Mouse (Mus musculus) heart, postnatal 0 days (tissue): Measurements from ENCODE around the gene Maats1. TPM values are rescaled to one million over a fixed set of nuclear protein-coding genes. Genes with fewer than 3 reads are reported as not detected.

ENCODE experiments used
- ATAC-seq: fragments of 200-750 bp; cut with Nextera tagmentation; 2 replicates; pipeline ENCODE4 v1.8.0; 2017; ENCODE audit warnings: low read depth, moderate number of reproducible peaks, moderate library complexity; ENCODE audit not compliant: insufficient read depth
- DNase-seq: peaks from one replicate; pipeline ENCODE4 v3.0.0-alpha.2; 2016; ENCODE audit warnings: low spot score
- H3K27ac ChIP-seq: fragments of 300-500 bp; sonication (generic); 2 replicates; pipeline ENCODE4 v1.5.1; 2014; ENCODE audit warnings: low read depth, mild to moderate bottlenecking
- H3K27me3 ChIP-seq: fragments of 300-500 bp; sonication (generic); 2 replicates; pipeline ENCODE4 v1.6.1; 2014; ENCODE audit warnings: low read length, mixed read lengths; ENCODE audit not compliant: control insufficient read depth, insufficient read depth
- H3K36me3 ChIP-seq: fragments of 300-500 bp; sonication (generic); replicated peaks from 2 replicates; pipeline ENCODE4 v1.6.1; 2014; ENCODE audit warnings: low read length, mixed read lengths; ENCODE audit not compliant: control insufficient read depth, insufficient read depth
- H3K4me1 ChIP-seq: fragments of 300-500 bp; sonication (generic); 2 replicates; pipeline ENCODE4 v1.6.1; 2014; ENCODE audit warnings: antibody characterized with exemption; ENCODE audit not compliant: control insufficient read depth, insufficient read depth
- H3K4me2 ChIP-seq: fragments of 300-500 bp; sonication (generic); 2 replicates; pipeline ENCODE4 v1.6.1; 2014; ENCODE audit warnings: low read depth, mild to moderate bottlenecking, low read length, moderate library complexity
- H3K4me3 ChIP-seq: fragments of 300-500 bp; sonication (generic); 2 replicates; pipeline ENCODE4 v1.5.1; 2014; ENCODE audit warnings: low read depth, low read length
- H3K9ac ChIP-seq: fragments of 300-500 bp; sonication (generic); replicated peaks from 2 replicates; pipeline ENCODE4 v1.6.1; 2014; ENCODE audit warnings: low read depth, low read length, mixed read lengths
- H3K9me3 ChIP-seq: fragments of 300-500 bp; sonication (generic); replicated peaks from 2 replicates; pipeline ENCODE4 v1.6.1; 2016; ENCODE audit warnings: low read length; ENCODE audit not compliant: control insufficient read depth
- CTCF ChIP-seq: IDR thresholded peaks from 2 replicates; pipeline ENCODE4 v1.5.1; 2016; ENCODE audit warnings: antibody characterized with exemption, control low read depth, low read depth
- EP300 ChIP-seq: IDR thresholded peaks from 2 replicates; pipeline ENCODE4 v1.6.1; 2016; ENCODE audit warnings: antibody characterized with exemption, low read depth
- WGBS: fragments of 180-500 bp; shearing (Covaris S2); extraction: QIAGEN DNeasy Blood & Tissue Kit; methylation state at CpG from one replicate; pipeline ENCODE4 v1.1.7; 2014; 5-methylcytosine and 5-hydroxymethylcytosine counted together
- polyA plus RNA-seq: library from polyadenylated mRNA; unstranded; fragments of >200 nt; fragmentation: Nextera tagmentation; extraction: Ambion mirVana; gene quantifications from 2 replicates; pipeline ENCODE4 v1.2.1, GENCODE M21; 2015
- total RNA-seq: library from RNA; depleted of rRNA; stranded (reverse); fragments of >200 nt; gene quantifications from 2 replicates; pipeline ENCODE4 v1.2.3, GENCODE M21; 2014; ENCODE audit warnings: low replicate concordance

Gene Maats1
- total and polyA plus RNA-seq, 2 experiments from 2014 or later = 0.15 TPM; not detected in 1

DNA sequence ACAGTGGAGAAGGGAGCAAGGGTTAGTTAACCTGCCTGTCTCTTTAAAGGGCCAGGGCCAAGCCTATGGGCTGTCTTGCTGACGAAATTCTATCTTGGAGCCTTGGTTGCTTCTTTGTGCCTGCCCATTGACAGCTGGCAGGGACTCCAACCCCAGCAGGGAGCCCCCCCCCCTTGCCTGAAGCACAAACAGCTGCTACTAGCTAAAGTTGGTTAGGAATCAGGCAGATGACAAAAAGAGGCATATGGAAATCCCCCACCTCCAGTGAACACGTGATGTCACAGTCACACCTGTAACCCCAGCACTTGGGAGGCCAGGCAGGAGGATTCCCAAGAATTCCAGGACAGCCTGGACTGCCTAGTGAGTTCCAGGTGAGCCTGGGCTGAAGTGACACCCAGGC, 18.4 kb upstream of the Maats1 start:
- Histone ChIP-seq H3K27ac (peak overlapping the region; percentile 99), H3K4me1 (peaks cover 25% of the 10 kb centered on the region), H3K27me3 (no peaks in the 10 kb centered on the region), H3K4me2 (0 out of 2 replicates have a peak overlapping the region, but pooled peaks have one; percentile 9), H3K9ac (peak overlapping the region; percentile 9; the same call in 1 of the 2 replicates), H3K36me3 (peaks cover 6% of the 10 kb centered on the region), H3K4me3 (no peak overlapping the region), H3K9me3 (no peaks in the 10 kb centered on the region)
- DNase-seq = no peak
- TF ChIP-seq EP300 (no peak), CTCF (no peak)
- WGBS = 14% methylated on average over 2 of the region's 2 CpGs
- ATAC-seq = no peak

DNA sequence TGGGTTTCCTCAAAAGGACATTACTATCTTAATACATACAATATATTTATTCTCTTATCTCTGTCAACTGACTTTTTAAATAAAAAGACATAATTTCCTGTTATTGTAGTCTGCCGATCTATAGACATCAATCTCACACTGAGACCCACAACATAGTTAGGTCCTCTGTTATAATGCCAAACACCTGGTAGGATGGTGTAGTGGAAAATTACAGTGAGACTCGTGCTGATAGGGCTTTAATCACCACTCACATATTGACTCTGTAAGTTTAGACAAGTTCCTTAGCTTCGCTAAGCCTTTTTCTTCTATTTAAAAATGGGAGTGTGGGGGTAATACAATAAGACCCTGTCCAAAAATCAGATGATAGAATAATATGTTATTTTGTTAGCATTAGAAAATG, 17.9 kb upstream of the Maats1 start:
- ATAC-seq = no peak
- Histone ChIP-seq H3K27me3 (no peaks in the 10 kb centered on the region), H3K9ac (peak overlapping the region; percentile 9; the same call in 1 of the 2 replicates), H3K9me3 (no peaks in the 10 kb centered on the region), H3K36me3 (0 out of 2 replicates have a peak, but pooled peaks cover 2% of the 10 kb centered on the region), H3K4me2 (no peak overlapping the region), H3K27ac (peak overlapping the region; percentile 99), H3K4me3 (no peak overlapping the region), H3K4me1 (peaks cover 25% of the 10 kb centered on the region)
- 42% methylated on average over 3 of the region's 3 CpGs for WGBS
- TF ChIP-seq CTCF (no peak), EP300 (no peak)
- DNase-seq = no peak

DNA sequence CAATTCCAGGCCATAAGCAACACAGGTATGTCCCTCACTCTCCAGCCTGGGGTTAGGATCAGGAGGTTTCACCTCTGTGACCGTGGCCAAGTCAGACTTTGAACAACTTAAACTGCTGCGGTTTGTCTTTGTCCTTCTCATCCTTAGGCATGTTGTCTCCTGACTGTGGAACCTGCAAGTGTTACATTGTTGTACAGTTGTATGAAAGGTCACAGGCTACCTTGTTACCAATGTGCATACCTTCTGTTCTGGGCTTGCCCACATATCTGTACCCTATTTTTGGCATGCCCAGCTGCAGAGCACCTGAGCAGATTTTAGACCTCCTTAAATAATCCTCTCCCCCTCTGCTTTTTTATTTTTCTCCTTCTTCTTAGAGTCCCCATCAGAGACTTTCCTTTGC, 17.3 kb upstream of the Maats1 start:
- H3K4me3 ChIP-seq = no peak overlapping the region
- H3K4me2 ChIP-seq = no peak overlapping the region
- ATAC-seq = no peak
- H3K27ac ChIP-seq = no peak overlapping the region
- no peaks in the 10 kb centered on the region for H3K36me3 ChIP-seq
- no peak for DNase-seq
- peaks cover 25% of the 10 kb centered on the region for H3K4me1 ChIP-seq
- H3K9ac ChIP-seq = no peak overlapping the region
- TF ChIP-seq CTCF = no peak
- TF ChIP-seq EP300 = no peak
- no peaks in the 10 kb centered on the region for H3K27me3 ChIP-seq
- no peaks in the 10 kb centered on the region for H3K9me3 ChIP-seq
- WGBS = 64% methylated on average over 2 of the region's 2 CpGs

DNA sequence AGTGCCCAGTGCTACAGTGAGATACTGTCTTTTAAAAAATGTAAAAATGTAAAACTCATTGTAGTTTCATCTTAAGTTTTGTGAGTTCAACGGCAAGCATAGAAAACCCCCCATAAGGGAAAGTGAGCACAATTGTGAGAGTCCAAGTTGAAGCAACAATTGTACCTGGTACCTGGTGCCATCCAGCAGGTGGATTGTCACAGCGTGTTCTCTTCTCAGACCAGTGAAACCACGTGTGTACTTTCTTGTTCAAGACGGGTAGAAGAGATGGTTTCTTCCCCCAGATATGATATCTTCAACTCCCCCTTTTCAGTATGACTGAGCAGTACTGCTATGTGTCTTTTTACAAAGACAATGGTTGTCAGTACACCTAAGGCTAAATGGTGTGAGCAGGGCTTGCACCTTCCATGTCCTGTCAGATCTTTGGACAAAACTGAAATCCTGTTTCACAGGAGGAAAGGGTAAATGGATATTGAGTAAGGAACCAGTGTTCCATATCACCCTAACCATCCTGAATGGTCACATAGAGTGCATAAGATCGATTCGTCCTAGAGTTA, 16.4 kb upstream of the Maats1 start:
- H3K36me3 ChIP-seq = no peaks in the 10 kb centered on the region
- no peak overlapping the region for H3K4me3 ChIP-seq
- H3K4me1 ChIP-seq = peaks cover 29% of the 10 kb centered on the region
- no peak for TF ChIP-seq EP300
- TF ChIP-seq CTCF = no peak
- ATAC-seq = no peak
- WGBS = 84% methylated on average over 6 of the region's 6 CpGs
- DNase-seq = no peak
- H3K27me3 ChIP-seq = no peaks in the 10 kb centered on the region
- no peaks in the 10 kb centered on the region for H3K9me3 ChIP-seq
- no peak overlapping the region for H3K9ac ChIP-seq
- no peak overlapping the region for H3K27ac ChIP-seq
- H3K4me2 ChIP-seq = no peak overlapping the region

DNA sequence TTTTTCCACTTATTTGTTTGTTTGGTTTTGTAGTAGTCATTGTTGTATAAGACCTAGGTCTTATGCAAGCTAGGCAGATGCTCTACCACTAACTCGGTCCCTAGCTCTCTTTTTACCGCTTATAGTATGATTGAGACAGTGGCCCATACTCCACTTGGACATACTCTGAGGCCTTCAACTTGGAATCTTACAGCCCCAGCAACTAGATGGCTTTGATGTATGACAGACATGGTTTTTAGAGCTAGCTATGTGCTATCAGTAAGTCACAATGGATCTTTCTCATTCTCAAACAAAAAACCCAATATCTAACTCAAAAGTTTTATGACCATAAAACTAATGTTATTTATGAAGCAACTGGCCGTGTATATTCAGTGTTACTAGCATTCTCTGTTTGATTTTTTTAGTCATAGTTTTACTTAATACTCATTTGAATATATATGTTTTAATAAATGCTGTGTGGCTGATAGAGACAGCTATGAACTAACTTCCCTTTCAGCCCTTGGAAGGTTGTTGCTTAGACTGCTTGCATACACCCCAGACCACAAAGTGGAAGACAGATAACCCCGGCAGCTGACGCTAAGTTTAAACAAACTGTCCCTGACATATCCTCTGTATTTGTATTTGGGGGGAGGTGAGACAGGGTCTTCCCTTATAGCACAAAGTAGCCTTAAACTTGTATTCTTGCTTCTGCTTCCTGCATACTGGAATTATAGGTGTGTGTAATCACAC, 12.4 kb upstream of the Maats1 start:
- no peak for DNase-seq
- TF ChIP-seq EP300 = no peak
- TF ChIP-seq CTCF = no peak
- H3K9ac ChIP-seq = no peak overlapping the region
- peaks cover 12% of the 10 kb centered on the region; the same call in 1 of the 2 replicates for H3K36me3 ChIP-seq
- H3K9me3 ChIP-seq = no peaks in the 10 kb centered on the region
- peak overlapping the region; percentile 43; the same call in 1 of the 2 replicates for H3K27ac ChIP-seq
- H3K4me1 ChIP-seq = peaks cover 11% of the 10 kb centered on the region
- ATAC-seq = no peak
- no peak overlapping the region for H3K4me2 ChIP-seq
- WGBS = 60% methylated on average over 5 of the region's 5 CpGs
- no peaks in the 10 kb centered on the region for H3K27me3 ChIP-seq
- no peak overlapping the region for H3K4me3 ChIP-seq
